Mouse (Mus musculus): ENCODE measurements around the gene Galnt16. TPM values are rescaled to one million over a fixed set of nuclear protein-coding genes. Genes with fewer than 3 reads are reported as not detected.

Galnt16 gene
- total RNA-seq, 2 experiments from 2014 or later: 166 to 181 TPM

DNA sequence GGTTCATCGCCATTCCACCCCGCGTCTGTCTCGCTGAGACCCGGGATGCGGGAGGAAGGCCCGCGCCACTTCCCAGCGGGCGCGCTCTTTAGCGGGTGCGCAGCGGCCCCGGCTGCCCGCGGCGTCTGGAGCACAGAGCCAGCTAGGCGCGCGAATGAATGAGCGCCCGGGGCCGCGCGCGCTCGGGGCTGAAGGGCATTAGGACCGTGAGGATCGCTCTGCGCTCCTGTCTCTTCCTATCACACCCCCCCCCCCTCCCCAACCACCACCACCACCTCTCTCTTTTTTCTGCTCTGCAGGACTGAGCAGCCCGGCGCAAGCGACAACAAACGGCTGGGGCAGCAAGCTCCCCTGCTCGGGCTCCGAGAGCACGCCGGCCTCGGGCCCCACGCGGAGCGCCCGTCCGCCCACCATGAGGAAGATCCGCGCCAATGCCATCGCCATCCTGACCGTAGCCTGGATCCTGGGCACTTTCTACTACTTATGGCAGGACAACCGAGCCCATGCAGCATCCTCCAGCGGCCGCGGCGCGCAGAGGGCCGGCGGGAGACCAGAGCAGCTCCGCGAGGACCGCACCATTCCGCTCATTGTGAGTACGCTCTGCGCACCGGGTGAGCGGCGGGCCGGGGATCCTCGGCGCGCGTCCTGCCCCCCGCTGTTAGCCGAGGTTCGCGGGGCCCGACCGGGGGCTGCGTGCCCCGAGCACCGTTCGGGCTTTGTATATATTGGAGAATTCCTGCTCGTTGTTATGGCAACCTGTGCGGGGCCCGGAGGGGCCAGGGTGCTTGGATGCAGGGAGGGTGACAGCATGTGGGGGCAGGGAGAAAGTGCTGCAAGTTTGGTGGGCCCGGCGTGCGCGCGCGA is 912 bp downstream of the Galnt16 start:
- peak overlapping the region; percentile 95 for H3K4me3 ChIP-seq
- H3K27ac ChIP-seq: peak overlapping the region; percentile 96
- DNase-seq (ENCODE audit: low spot score in 2 of 2): peak in 1 of 2 experiments; percentile 72
- no peak for TF ChIP-seq CTCF (conservative IDR thresholded peaks at IDR 0.05)

DNA sequence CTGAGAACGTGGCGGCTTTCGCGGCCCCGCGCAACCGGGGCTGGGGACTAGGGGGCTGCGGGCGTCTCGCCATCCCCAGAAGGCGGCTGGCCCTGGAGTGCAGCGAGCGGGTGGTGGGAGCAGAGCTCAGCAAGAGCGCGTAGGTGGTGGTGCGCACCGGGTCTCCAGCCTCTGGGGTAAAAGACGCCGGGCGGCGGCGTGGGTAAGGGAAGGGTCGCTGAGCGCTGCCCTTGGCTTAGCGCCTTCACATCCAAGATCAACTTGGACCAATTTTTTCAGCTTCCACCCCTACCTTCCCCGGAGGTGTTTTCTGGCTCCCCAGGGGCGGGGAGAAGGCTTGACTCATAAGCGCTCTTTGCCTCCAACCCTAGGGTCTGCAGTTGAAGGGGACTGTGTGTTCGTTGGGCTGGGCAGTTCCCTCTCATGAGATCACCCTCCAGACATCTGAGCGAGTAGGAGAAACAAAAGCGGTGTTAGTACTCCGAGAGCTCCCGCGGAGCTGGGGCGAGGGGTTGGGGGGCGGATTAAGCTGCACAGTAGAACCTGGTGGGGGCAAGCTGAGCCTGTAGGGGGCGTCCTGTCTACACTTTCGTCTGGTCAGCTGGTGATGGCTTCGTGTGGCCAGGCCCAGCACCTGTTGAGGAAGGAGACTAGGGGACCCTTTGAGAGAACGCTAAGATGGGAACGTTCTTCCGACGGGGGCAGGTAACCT is 1.7 kb downstream of the Galnt16 start:
- TF ChIP-seq CTCF (conservative IDR thresholded peaks at IDR 0.05): peak; percentile 76
- peak overlapping the region; percentile 96 for H3K27ac ChIP-seq

DNA sequence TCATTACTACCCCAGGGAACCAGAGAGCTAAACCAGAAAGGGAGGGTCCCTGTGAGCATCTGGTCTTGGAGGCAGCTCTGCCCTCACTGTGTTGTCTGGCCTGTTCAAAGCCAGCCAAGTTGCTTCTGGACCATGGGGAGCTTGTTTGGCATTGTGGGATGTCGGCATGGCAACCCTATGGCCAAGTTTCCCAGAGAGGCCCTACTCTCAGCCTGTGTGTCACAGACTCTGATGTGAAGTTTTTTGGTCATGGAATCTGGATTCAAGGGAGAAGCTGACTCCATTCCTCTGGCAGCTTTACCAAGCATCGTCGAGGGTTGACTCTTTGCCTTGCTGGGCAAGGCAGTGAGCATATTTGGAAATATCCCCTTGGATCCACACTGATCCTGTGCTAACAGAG is 3.9 kb downstream of the Galnt16 start:
- no peak for TF ChIP-seq CTCF (conservative IDR thresholded peaks at IDR 0.05)
- Histone ChIP-seq H3K27ac (peak overlapping the region; percentile 72), H3K4me3 (no peak overlapping the region)
- no peak for DNase-seq (ENCODE audit: low spot score in 2 of 2)

More for the DNA sequence above, 1.7 kb downstream of the Galnt16 start:
- H3K4me3 ChIP-seq: peak overlapping the region; percentile 95
- DNase-seq (ENCODE audit: low spot score in 2 of 2): peak; percentile 77 to 85

DNA sequence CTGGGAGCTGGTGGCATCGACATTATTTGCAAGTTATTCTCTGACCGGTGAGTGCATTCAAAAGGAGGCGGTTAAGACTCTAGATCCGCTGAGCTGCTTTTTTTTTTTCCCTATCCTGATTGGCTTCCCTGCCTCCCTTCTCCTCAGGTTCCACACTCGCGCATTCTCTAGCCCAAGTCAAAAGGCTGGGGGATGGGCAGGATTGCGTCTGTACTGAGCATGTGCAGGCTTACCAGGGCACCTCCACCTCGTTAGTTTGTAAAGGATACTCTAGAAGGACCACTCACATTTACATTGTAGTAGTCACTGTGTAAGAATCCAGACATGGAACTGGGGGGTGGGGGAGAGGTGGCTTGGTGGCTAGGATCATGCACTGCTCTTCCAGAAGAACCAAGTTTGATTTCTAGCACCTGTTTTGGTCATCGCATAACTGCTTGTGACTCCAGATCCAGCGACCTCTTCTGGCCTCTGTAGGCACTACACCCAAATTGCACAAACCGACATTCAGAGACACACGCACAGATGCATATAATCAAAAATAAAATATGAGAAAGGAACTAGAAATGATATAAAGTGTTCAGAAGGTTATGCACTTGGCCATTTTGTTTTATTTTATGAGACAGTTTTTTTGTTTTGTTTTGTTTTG is 6.3 kb downstream of the Galnt16 start:
- DNase-seq (ENCODE audit: low spot score in 2 of 2): no peak
- peak; percentile 67 for TF ChIP-seq CTCF (conservative IDR thresholded peaks at IDR 0.05)
- no peak overlapping the region; the same call in 1 of the 2 replicates for H3K27ac ChIP-seq
- H3K4me3 ChIP-seq: no peak overlapping the region

DNA sequence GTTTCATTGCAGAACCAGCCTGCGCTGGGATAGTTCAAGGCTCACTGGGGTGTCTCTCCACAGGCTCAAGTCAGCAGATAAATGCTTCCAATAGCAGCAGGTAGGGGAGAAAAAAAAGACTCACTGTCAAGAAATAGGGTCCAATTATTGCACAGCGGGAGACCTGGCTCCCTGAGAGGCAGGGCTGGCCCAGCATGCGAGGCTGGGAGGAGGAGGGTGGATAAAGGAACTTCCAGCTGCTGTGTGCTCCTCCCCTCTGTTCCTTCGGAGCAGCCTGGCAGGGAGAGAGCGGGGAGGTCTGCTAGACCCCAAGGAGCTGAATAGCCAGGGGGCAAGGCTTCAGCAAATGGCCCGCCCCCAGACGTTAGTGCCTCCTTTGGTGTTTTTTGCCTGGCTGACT is 7.4 kb downstream of the Galnt16 start:
- no peak for TF ChIP-seq CTCF (conservative IDR thresholded peaks at IDR 0.05)

DNA sequence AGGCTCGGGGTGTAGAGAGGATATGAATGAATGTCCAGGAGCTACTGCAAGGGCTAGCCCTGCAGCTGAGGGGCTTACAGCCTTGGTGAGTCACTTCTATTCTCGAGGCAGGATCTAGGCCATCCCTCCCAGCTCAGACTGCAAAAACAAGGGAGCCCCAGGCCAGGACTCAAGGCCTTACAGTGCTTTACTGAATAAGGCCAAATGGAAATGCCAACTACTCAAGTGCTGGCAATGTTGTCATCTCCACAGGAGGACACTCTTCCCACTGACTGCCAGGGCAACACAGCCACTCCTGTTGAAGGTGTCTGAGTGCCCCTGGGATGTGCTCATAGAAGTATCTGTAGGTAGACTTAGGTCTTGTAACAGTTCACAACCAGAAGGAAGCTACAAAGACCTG is 8.4 kb downstream of the Galnt16 start:
- no peak overlapping the region for H3K4me3 ChIP-seq
- TF ChIP-seq CTCF (conservative IDR thresholded peaks at IDR 0.05): no peak
- DNase-seq (ENCODE audit: low spot score in 2 of 2): no peak
- H3K27ac ChIP-seq: peak overlapping the region; percentile 92

More for the DNA sequence above, 7.4 kb downstream of the Galnt16 start:
- Histone ChIP-seq H3K4me3 (no peak overlapping the region), H3K27ac (peak overlapping the region; percentile 92)
- peak in 1 of 2 experiments; percentile 54 for DNase-seq (ENCODE audit: low spot score in 2 of 2)

DNA sequence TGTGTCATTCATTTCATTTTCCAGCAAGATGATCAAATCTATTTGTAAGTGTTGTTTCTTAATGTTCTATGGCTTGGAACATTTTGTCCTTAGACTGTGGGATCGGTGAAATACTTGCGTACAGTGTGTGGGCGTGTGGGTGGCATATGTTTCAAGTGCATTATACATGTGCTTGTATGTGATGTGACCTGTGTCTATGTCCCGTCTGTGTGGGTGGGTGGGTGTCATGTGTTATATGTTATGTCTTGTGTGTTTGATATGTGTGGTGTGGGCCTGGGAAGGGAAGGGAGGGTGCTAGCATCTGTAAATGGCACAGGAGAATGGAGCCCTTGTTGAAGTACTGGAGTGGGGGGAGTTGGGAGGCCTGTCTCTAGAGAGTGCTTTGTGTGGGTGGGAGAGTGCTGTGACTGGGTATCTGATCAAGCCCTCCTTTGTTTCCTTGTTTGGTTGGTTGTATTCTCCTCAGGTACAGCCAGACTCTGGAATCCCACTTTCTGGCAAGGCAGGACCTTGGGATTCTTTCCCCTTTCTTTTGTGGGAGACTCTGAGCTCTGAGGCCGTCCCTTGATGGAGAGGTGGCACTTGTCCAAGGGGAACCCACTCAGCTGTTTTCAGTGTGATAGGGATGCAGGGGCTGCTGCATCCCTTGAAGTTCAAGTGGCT is 9.8 kb downstream of the Galnt16 start:
- H3K4me3 ChIP-seq: no peak overlapping the region
- TF ChIP-seq CTCF (conservative IDR thresholded peaks at IDR 0.05): no peak
- peak overlapping the region; percentile 92 for H3K27ac ChIP-seq
- peak in 1 of 2 experiments; percentile 23 for DNase-seq (ENCODE audit: low spot score in 2 of 2)

DNA sequence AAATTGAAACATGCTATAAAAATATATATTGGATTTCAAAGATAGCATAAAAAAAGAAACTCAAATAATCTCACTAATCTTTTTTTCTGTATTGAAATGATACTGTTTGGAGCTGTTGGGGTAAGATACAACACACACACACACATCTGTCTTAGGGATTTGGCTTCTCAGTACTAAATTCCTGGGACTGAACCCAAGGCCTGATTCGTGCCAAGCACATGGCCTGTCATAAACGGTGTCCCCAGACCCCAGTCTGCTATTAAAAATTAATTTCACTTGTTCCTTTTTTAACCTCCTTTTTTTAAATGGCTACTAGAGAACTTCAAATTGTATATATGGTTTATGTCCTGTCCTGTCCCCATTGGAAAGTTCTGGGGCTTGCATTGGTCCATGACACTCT is 12.0 kb downstream of the Galnt16 start:
- DNase-seq (ENCODE audit: low spot score in 2 of 2): no peak
- Histone ChIP-seq H3K4me3 (no peak overlapping the region), H3K27ac (peak overlapping the region; percentile 56)
- TF ChIP-seq CTCF (conservative IDR thresholded peaks at IDR 0.05): no peak

DNA sequence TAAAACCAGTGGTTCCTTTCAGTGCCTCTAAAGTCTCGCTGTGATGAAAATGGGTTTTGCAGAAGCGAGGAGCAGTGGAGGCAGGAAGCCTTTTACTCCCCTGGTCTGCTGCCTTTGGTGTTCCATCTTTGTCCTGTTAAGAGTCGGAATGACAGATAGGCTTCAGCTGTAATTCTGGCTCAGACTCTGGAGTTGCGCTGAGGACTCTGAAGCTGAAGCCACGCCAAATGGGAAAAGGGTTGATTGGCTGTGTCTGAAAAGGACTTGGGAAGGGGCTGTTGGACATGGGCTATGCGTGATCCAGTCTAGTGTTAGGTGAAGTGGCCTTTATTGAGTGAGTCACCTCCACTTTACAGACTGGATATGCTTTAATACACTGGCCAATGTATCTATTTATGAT is 12.6 kb downstream of the Galnt16 start:
- peak overlapping the region; percentile 56 for H3K27ac ChIP-seq
- no peak overlapping the region for H3K4me3 ChIP-seq
- DNase-seq (ENCODE audit: low spot score in 2 of 2): no peak
- TF ChIP-seq CTCF (conservative IDR thresholded peaks at IDR 0.05): no peak

DNA sequence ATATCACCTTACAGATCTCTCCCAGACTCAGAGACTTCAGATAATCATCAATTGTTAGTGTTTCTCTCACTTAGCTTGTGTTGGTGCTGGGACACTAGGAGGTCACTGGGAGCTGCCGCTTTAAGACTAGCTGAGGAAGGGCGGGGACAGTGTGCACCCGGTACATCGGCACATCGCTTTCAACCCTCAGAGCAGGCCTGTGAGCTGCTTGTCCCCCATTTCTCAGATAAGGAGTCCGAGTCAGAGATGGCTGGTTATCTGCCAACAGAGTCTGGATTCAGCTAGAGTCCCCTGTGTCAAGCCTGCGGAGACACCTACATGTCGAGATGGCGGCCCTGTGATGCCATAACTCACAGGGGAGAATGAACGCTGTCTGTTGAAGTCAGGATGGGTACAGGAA is 13.5 kb downstream of the Galnt16 start:
- Histone ChIP-seq H3K27ac (peak overlapping the region; percentile 43; the same call in 1 of the 2 replicates), H3K4me3 (no peak overlapping the region)
- no peak for TF ChIP-seq CTCF (conservative IDR thresholded peaks at IDR 0.05)
- no peak for DNase-seq (ENCODE audit: low spot score in 2 of 2)

DNA sequence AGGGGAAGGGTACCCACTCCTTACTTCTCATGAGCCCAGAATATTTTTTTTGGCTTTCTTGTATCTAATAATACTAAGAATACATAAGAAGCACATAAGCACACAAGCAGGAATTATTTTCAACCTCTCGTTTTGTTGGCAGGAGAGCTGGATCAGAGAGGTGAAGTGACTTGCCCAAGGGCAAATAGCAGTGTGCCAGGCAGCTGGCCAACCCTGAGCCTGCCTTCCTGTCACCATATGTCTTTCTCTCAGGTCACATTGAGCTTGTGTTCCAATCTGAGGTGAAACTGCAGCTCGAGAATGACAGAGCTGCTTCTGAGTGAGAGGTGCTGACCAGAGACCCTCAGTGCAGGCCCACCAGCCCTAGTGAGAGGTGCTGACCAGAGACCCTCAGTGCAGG is 15.8 kb downstream of the Galnt16 start:
- peak overlapping the region; percentile 78 for H3K27ac ChIP-seq
- H3K4me3 ChIP-seq: no peak overlapping the region
- DNase-seq (ENCODE audit: low spot score in 2 of 2): no peak
- TF ChIP-seq CTCF (conservative IDR thresholded peaks at IDR 0.05): no peak

DNA sequence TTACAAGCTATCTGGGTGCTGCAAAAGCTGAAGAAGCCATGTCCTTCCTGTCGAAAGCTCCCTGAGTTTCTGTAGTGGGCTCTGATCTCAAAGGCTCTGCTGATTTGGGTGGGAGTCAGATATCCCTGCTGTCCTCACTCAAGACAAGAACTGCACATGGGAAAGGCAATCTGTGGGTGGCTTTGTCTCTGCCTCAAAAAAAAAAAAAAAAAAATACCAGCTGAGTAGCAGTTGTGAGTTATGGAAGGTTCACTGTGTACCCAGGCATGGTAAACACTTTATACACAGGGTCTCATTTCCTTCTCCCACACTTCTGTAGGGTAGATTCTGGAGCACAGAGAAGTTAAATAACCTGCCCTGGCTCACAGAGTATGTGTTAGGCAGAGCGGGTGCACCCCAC is 19.2 kb downstream of the Galnt16 start:
- no peak for TF ChIP-seq CTCF (conservative IDR thresholded peaks at IDR 0.05)
- peak overlapping the region; percentile 88 for H3K27ac ChIP-seq
- DNase-seq (ENCODE audit: low spot score in 2 of 2): no peak
- no peak overlapping the region for H3K4me3 ChIP-seq

Data from layer of hippocampus, adult 2 months (tissue).